Mouse (Mus musculus) C2C12 (cell line): Measurements from ENCODE around the gene Adam10. TPM values are rescaled to one million over a fixed set of nuclear protein-coding genes. Genes with fewer than 3 reads are reported as not detected.

ENCODE experiments used
- H3K27me3 ChIP-seq: one replicate; pipeline ENCODE4 v1.6.1; 2011; ENCODE audit not compliant: control insufficient read depth, insufficient read depth, insufficient read length
- H3K36me3 ChIP-seq: one replicate; pipeline ENCODE4 v1.6.1; 2011; ENCODE audit not compliant: control insufficient read depth, insufficient read depth
- H3K4me3 ChIP-seq: one replicate; pipeline ENCODE4 v1.5.1; 2011; ENCODE audit warnings: mild to moderate bottlenecking, control low read depth; ENCODE audit not compliant: poor library complexity, insufficient read depth, severe bottlenecking
- H3K79me2 ChIP-seq: one replicate; pipeline ENCODE4 v1.6.1; 2011; ENCODE audit not compliant: control insufficient read depth, insufficient read depth
- H3K79me3 ChIP-seq: one replicate; pipeline ENCODE4 v1.6.1; 2011; ENCODE audit warnings: low read depth, control low read depth
- H3ac ChIP-seq: one replicate; pipeline ENCODE3; 2011; ENCODE audit warnings: low read depth; ENCODE audit not compliant: control insufficient read depth, insufficient read length
- CEBPB ChIP-seq: IDR thresholded peaks from one replicate; pipeline ENCODE4 v1.6.1; 2011; ENCODE audit warnings: low read depth, mild to moderate bottlenecking, control low read depth, moderate library complexity
- CTCF ChIP-seq: IDR thresholded peaks from one replicate; pipeline ENCODE4 v1.5.1; 2011; ENCODE audit not compliant: control insufficient read depth, insufficient read depth, insufficient read length
- FOSL1 ChIP-seq: IDR thresholded peaks from one replicate; pipeline ENCODE4 v1.8.0; 2011; ENCODE audit warnings: mild to moderate bottlenecking, low read length; ENCODE audit not compliant: poor library complexity, insufficient read depth, severe bottlenecking
- MAX ChIP-seq: IDR thresholded peaks from one replicate; pipeline ENCODE4 v1.6.1; 2011; ENCODE audit warnings: mild to moderate bottlenecking, control low read depth
- MYOD1 ChIP-seq: IDR thresholded peaks from one replicate; pipeline ENCODE4 v1.6.1; 2011; ENCODE audit warnings: low read depth; ENCODE audit not compliant: control insufficient read depth, insufficient read length
- MYOG ChIP-seq: IDR thresholded peaks from one replicate; pipeline ENCODE4 v1.6.1; 2011; ENCODE audit not compliant: control insufficient read depth, insufficient read length; ENCODE audit errors: extremely low read depth
- USF1 ChIP-seq: IDR thresholded peaks from one replicate; pipeline ENCODE4 v1.6.1; 2011; ENCODE audit warnings: low read depth, mild to moderate bottlenecking, control low read depth, moderate library complexity
- polyA plus RNA-seq: library from polyadenylated mRNA; unstranded; fragments of >200 nt; fragmentation: generic; extraction: Trizol; gene quantifications from one replicate; pipeline ENCODE4 v1.2.1, GENCODE M21; 2012; ENCODE audit warnings: missing spikeins

The Adam10 gene
- polyA plus RNA-seq, 1 experiment = 20.6 TPM

- H3K27me3 ChIP-seq = no peaks in the 10 kb centered on the region
- no peak overlapping the region for H3K4me3 ChIP-seq
- TF ChIP-seq MYOG = no peak
- TF ChIP-seq USF1 = no peak
- H3K36me3 ChIP-seq = no peaks in the 10 kb centered on the region
- no peaks in the 10 kb centered on the region for H3K79me3 ChIP-seq
- no peaks in the 10 kb centered on the region for H3K79me2 ChIP-seq
- H3ac ChIP-seq = no peak overlapping the region
Measured at GRCm38 (mm10) chr9:70652221-70652620, 26.6 kb upstream of the Adam10 start.

GRCm38 (mm10) chr9:70653875-70654274 lies 24.9 kb upstream of the Adam10 start:
- Histone ChIP-seq H3K36me3 (no peaks in the 10 kb centered on the region), H3K79me3 (no peaks in the 10 kb centered on the region), H3ac (no peak overlapping the region), H3K4me3 (no peak overlapping the region), H3K27me3 (no peaks in the 10 kb centered on the region), H3K79me2 (no peaks in the 10 kb centered on the region)
- TF ChIP-seq MYOG = no peak
- TF ChIP-seq FOSL1 = no peak
- no peak for TF ChIP-seq MYOD1
- TF ChIP-seq MAX = no peak
- no peak for TF ChIP-seq USF1
- TF ChIP-seq CEBPB = no peak
- no peak for TF ChIP-seq CTCF

GRCm38 (mm10) chr9:70654496-70654895 lies 24.3 kb upstream of the Adam10 start:
- no peak overlapping the region for H3K4me3 ChIP-seq
- H3K79me3 ChIP-seq = no peaks in the 10 kb centered on the region
- no peaks in the 10 kb centered on the region for H3K79me2 ChIP-seq
- TF ChIP-seq MAX = no peak
- no peak for TF ChIP-seq CEBPB
- no peak for TF ChIP-seq CTCF
- TF ChIP-seq MYOG = no peak
- no peak for TF ChIP-seq FOSL1
- TF ChIP-seq USF1 = no peak
- no peak for TF ChIP-seq MYOD1
- H3K36me3 ChIP-seq = no peaks in the 10 kb centered on the region
- H3ac ChIP-seq = no peak overlapping the region
- no peaks in the 10 kb centered on the region for H3K27me3 ChIP-seq

- H3K4me3 ChIP-seq = peak overlapping the region; percentile 56
- no peak for TF ChIP-seq CTCF
- TF ChIP-seq FOSL1 = no peak
- no peak for TF ChIP-seq MAX
- TF ChIP-seq MYOG = no peak
- TF ChIP-seq CEBPB = no peak
- TF ChIP-seq USF1 = no peak
- no peak for TF ChIP-seq MYOD1
Measured at GRCm38 (mm10) chr9:70655764-70656129, 23.1 kb upstream of the Adam10 start.

DNA sequence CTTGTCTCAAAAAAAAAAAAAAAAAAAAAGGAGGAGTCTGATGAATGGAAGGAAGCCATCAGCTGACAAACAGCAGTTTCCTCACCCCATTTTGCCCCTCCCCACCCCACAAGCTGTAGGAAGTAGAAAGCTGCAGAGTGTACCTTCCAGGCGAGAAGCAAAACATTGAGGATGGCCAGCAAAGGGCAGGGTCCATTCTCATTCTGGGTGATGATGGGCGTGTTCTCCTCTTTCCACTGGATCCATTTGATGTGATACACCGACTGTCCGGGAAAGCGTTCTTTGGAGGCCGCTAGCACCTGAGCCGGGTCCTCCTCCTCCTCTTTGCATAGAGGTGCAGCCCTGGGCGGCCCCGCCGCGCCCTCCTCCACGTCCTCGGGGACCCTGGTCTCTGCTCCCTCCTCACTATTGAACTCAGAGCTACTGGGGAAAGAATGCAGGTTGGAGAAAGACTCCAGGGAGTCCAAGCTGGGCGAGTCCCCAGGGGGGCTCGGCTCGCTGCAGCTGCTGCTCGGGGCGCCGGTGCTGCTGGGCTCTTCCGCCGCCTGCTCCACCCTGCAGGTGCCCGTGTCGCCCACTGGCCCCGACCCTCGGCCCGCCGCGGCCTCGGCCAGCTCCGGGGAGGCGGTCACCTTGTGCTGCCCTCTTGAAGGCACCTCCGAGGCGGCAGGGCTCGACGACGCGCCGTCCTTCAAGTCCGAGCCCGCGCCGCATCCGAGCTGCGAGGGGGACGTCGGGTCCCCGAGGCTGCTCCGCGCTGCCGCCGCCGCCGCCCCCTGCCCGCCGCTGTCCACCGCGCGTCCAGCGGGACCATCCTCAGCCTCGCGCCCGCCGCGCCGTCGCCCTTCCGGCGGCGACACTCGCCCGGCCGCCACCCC lies 22.4 kb upstream of the Adam10 start, which contains the start of gene Gm10642:
Gene Gm10642, plus strand, starts transcription at position 122 of the 878 bp plus-strand sequence.
- H3K4me3 ChIP-seq = peak within 1 kb of the TSS; percentile 56
- no peaks in the 10 kb centered on the region for H3K79me3 ChIP-seq
- no peaks in the 10 kb centered on the region for H3K36me3 ChIP-seq
- H3K79me2 ChIP-seq = no peaks in the 10 kb centered on the region
- H3ac ChIP-seq = peak within 1 kb of the TSS; percentile 74
- TF ChIP-seq CTCF = no peak
- TF ChIP-seq MYOG = no peak
- no peak for TF ChIP-seq USF1
- TF ChIP-seq MYOD1 = no peak
- TF ChIP-seq FOSL1 = no peak
- no peak for TF ChIP-seq CEBPB
- no peak for TF ChIP-seq MAX
- no peaks in the 10 kb centered on the region for H3K27me3 ChIP-seq

More at GRCm38 (mm10) chr9:70655764-70656129, 23.1 kb upstream of the Adam10 start:
- no peaks in the 10 kb centered on the region for H3K36me3 ChIP-seq
- H3K27me3 ChIP-seq = no peaks in the 10 kb centered on the region
- H3K79me3 ChIP-seq = no peaks in the 10 kb centered on the region
- H3K79me2 ChIP-seq = no peaks in the 10 kb centered on the region
- H3ac ChIP-seq = no peak overlapping the region
